Mouse (Mus musculus) ES-E14 (cell line): ENCODE measurements around the gene Atp6v1e2.

Source experiments
- CHD2 ChIP-seq: IDR thresholded peaks from 2 replicates; pipeline ENCODE4 v1.6.1; 2014; ENCODE audit warnings: mild to moderate bottlenecking, low read depth, low read length, inconsistent platforms
- HCFC1 ChIP-seq: IDR thresholded peaks from 2 replicates; pipeline ENCODE4 v1.6.1; 2012; ENCODE audit warnings: low read length, inconsistent platforms, borderline replicate concordance; ENCODE audit not compliant: insufficient read depth
- MAFK ChIP-seq: IDR thresholded peaks from 2 replicates; pipeline ENCODE4 v1.6.1; 2014; ENCODE audit warnings: mild to moderate bottlenecking, low read depth, low read length, inconsistent platforms; ENCODE audit not compliant: insufficient read depth
- ZC3H11A ChIP-seq: IDR thresholded peaks from 2 replicates; pipeline ENCODE4 v1.6.1; 2012; ENCODE audit warnings: low read depth, mild to moderate bottlenecking, inconsistent platforms, low read length, borderline replicate concordance
- ZNF384 ChIP-seq: IDR thresholded peaks from 2 replicates; pipeline ENCODE4 v1.6.1; 2012; ENCODE audit warnings: low read depth, low read length, inconsistent platforms

DNA sequence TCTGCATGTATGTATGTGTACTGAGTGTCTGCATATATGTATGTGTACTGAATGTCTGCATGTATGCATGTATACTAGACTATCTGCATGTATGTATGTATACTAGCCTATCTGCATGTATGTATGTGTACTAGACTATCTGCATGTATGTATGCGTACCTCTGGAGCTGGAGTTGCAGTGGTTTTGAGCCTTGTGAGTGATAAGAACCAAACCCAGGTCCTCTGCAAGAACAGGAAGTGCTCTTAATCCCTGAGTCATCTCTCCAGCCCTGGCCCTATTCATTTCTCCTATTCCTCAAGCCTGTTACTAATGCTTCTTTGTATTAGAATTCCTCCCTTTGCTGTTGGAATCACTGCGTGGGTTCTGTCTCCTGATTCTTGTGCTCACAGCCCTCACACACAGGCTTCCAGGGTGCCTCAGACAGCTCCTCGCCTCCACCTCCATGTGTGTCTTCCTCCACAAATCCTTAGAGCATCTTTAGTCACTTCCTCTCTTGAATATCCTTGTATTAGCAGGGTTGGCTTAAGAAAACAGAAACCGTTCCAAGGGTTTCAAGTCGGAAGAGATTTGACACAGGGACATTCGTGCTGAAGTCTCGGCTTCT, 34.6 kb downstream of the Atp6v1e2 start:
- TF ChIP-seq ZC3H11A (no peak), HCFC1 (no peak), MAFK (no peak), CHD2 (no peak), ZNF384 (no peak)
